Mouse (Mus musculus) liver, embryonic 14.5 days (tissue): Measurements from ENCODE around the gene Trim56. TPM values are rescaled to one million over a fixed set of nuclear protein-coding genes. Genes with fewer than 3 reads are reported as not detected.

Experiments
- ATAC-seq: fragments of 200-750 bp; cut with Nextera tagmentation; 2 replicates; pipeline ENCODE4 v1.8.0; 2017; ENCODE audit warnings: moderate number of reproducible peaks, mild to moderate bottlenecking, moderate library complexity; ENCODE audit not compliant: insufficient read depth
- DNase-seq, 3 experiments: peaks; one replicate each; pipeline ENCODE4 v3.0.0-alpha.2; 2012 to 2013; ENCODE audit warnings: low read depth in 3 of 3, low spot score in 3 of 3
- H3K27ac ChIP-seq: fragments of 300-500 bp; sonication (generic); 2 replicates; pipeline ENCODE4 v1.5.1; 2014; ENCODE audit warnings: moderate library complexity, mild to moderate bottlenecking, control low read depth, inconsistent platforms
- H3K27me3 ChIP-seq: fragments of 300-500 bp; sonication (generic); 2 replicates; pipeline ENCODE4 v1.6.1; 2014; ENCODE audit warnings: mild to moderate bottlenecking, low read length, moderate library complexity; ENCODE audit not compliant: control insufficient read depth, insufficient read depth
- H3K36me3 ChIP-seq: fragments of 300-500 bp; sonication (generic); replicated peaks from 2 replicates; pipeline ENCODE4 v1.6.1; 2014; ENCODE audit warnings: low read depth; ENCODE audit not compliant: control insufficient read depth, insufficient read depth
- H3K4me1 ChIP-seq, 2 experiments: fragments of 200-500 bp in 1 of 2; fragments of 300-500 bp in 1 of 2; sonication (generic) in 1 of 2; replicated peaks; 2 replicates each; pipeline ENCODE4 v1.6.1; 2012 to 2014; ENCODE audit warnings: antibody characterized with exemption in 1 of 2, inconsistent platforms in 1 of 2, low read length in 1 of 2; ENCODE audit not compliant: control insufficient read depth in 2 of 2, insufficient read depth in 2 of 2
- H3K4me2 ChIP-seq: fragments of 300-500 bp; sonication (generic); 2 replicates; pipeline ENCODE4 v1.6.1; 2014; ENCODE audit warnings: low read depth, mild to moderate bottlenecking, control low read depth, moderate library complexity
- H3K4me3 ChIP-seq, 2 experiments: fragments of 200-500 bp in 1 of 2; fragments of 300-500 bp in 1 of 2; sonication (generic) in 1 of 2; 2 replicates each; pipeline ENCODE4 v1.5.1; 2012 to 2014; ENCODE audit warnings: low read depth in 2 of 2, low read length in 2 of 2, mild to moderate bottlenecking in 2 of 2, control low read depth in 1 of 2, inconsistent platforms in 1 of 2, moderate library complexity in 1 of 2; ENCODE audit not compliant: insufficient read depth in 1 of 2
- H3K9ac ChIP-seq: fragments of 300-500 bp; sonication (generic); replicated peaks from 2 replicates; pipeline ENCODE4 v1.6.1; 2014; ENCODE audit warnings: mild to moderate bottlenecking, control low read depth, moderate library complexity
- H3K9me3 ChIP-seq: fragments of 300-500 bp; sonication (generic); 2 replicates; pipeline ENCODE4 v1.6.1; 2016; ENCODE audit warnings: low read length, mixed read lengths; ENCODE audit not compliant: control insufficient read depth
- CTCF ChIP-seq: IDR thresholded peaks from 2 replicates; pipeline ENCODE4 v1.5.1; 2016; ENCODE audit warnings: antibody characterized with exemption, low read depth, control low read depth
- EP300 ChIP-seq: IDR thresholded peaks from 2 replicates; pipeline ENCODE4 v1.6.1; 2016; ENCODE audit warnings: antibody characterized with exemption, low read depth
- WGBS: fragments of 180-500 bp; shearing (Covaris S2); extraction: QIAGEN DNeasy Blood & Tissue Kit; methylation state at CpG from one replicate; pipeline ENCODE4 v1.1.7; 2014; ENCODE audit not compliant: insufficient replicate concordance; 5-methylcytosine and 5-hydroxymethylcytosine counted together
- polyA plus RNA-seq, 2 experiments: library from polyadenylated mRNA; depleted of rRNA in 1 of 2; stranded (reverse) in 1 of 2; unstranded in 1 of 2; fragments of >200 nt; fragmentation: Nextera tagmentation in 1 of 2; extraction: Ambion mirVana in 1 of 2; gene quantifications; 2 replicates each; pipeline versions ENCODE4 v1.2.1 to v1.2.3; 2012 to 2014

The Trim56 gene
- polyA plus RNA-seq, 2 experiments = 5.4 to 7.8 TPM

- Histone ChIP-seq H3K9ac (no peak overlapping the region), H3K36me3 (no peaks in the 10 kb centered on the region), H3K4me3 (no peak overlapping the region), H3K27me3 (no peaks in the 10 kb centered on the region), H3K9me3 (no peaks in the 10 kb centered on the region), H3K4me1 (peaks cover 6 to 23% of the 10 kb centered on the region in 2 experiments), H3K27ac (no peak overlapping the region), H3K4me2 (no peak overlapping the region)
- 76% methylated on average over 8 of the region's 8 CpGs for WGBS
- TF ChIP-seq EP300 (no peak), CTCF (no peak)
- ATAC-seq (no peak), DNase-seq (no peak)
Observed at GRCm38 (mm10) chr5:137073141-137073540, 42.9 kb downstream of the Trim56 start.

GRCm38 (mm10) chr5:137072079-137072960 lies 43.7 kb downstream of the Trim56 start, which contains the start of gene Serpine1:
Serpine1 (minus strand) TSS chr5:137072268.
- TF ChIP-seq CTCF (no peak), EP300 (no peak)
- Histone ChIP-seq H3K4me1 (peaks cover 6 to 22% of the 10 kb centered on the region in 2 experiments), H3K9me3 (no peaks in the 10 kb centered on the region), H3K27me3 (no peaks in the 10 kb centered on the region), H3K36me3 (no peaks in the 10 kb centered on the region), H3K27ac (no peak within 1 kb of the TSS), H3K9ac (no peak within 1 kb of the TSS), H3K4me2 (peak within 1 kb of the TSS; percentile 20), H3K4me3 (peak within 1 kb of the TSS in 1 of 2 experiments; percentile 30; a peak in 1 of 4 replicates)
- WGBS = 23% methylated on average over 23 of the region's 23 CpGs
- DNase-seq (peak in 1 of 3 experiments; percentile 16), ATAC-seq (peak; percentile 64)

DNA sequence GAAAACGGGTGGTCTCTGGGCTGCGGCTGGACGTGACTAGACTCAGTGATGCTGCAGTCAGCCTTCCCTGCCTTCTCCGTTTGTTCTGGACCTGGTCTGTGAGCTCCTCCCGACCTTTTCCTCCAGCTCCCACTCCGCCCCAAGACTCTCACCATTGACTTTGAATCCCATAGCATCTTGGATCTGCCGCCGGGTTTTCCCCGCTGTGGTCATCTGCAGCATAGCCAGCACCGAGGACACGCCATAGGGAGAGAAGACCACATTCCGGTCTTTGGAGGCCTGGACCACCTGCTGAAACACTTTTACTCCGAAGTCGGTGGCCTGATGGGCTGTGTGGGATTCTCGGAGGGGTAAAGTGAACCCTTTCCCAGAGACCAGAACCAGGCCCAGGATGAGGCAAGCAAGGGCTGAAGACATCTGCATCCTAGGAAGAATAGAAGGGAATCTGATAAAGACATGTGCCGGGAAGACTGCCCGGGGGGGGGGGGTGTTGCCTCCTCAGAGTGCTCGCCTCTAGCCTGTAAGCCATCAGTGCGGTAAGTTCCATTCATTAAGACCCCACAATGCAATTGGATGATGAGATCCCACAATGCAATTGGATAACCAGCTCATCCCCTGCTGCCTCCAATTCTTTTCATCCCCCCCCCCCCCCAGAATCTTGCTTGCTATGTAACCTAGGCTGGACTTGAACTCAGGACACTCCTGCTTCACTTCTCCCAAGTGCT lies 45.0 kb downstream of the Trim56 start:
- peaks cover 3 to 17% of the 10 kb centered on the region in 2 experiments for H3K4me1 ChIP-seq
- H3K4me3 ChIP-seq = no peak overlapping the region
- no peak for ATAC-seq
- no peaks in the 10 kb centered on the region for H3K36me3 ChIP-seq
- no peak overlapping the region for H3K4me2 ChIP-seq
- H3K27ac ChIP-seq = no peak overlapping the region
- no peak overlapping the region for H3K9ac ChIP-seq
- H3K27me3 ChIP-seq = no peaks in the 10 kb centered on the region; the same call in 1 of the 2 replicates
- no peaks in the 10 kb centered on the region for H3K9me3 ChIP-seq
- DNase-seq = no peak
- TF ChIP-seq EP300 (no peak), CTCF (no peak)
- 78% methylated on average over 19 of the region's 19 CpGs for WGBS

DNA sequence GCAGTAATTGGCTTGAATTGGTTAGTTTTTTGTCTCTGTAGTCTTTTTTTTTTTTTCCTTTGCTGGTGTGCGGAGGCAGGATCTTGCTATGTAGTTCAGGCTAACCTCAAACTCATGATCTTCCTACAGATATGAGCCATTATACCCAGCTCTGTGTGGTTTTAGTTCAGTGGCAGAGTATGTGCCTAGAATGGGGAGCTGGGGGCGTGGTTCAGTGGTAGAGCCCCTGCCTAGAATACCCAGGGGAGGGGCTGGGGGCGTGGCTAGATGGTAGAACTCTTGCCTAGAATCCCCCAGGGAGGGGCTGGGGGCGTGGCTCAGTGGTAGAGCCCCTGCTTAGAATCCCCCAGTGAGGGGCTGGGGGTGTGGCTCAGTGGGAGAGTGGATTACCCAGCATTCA lies 47.3 kb downstream of the Trim56 start:
- 34% methylated on average over 4 of the region's 4 CpGs for WGBS
- Histone ChIP-seq H3K9me3 (no peaks in the 10 kb centered on the region), H3K27ac (no peak overlapping the region), H3K9ac (no peak overlapping the region), H3K27me3 (no peaks in the 10 kb centered on the region; the same call in 1 of the 2 replicates), H3K4me3 (no peak overlapping the region), H3K4me1 (peaks cover 3 to 7% of the 10 kb centered on the region in 2 experiments), H3K36me3 (no peaks in the 10 kb centered on the region), H3K4me2 (no peak overlapping the region)
- no peak for DNase-seq
- no peak for ATAC-seq
- TF ChIP-seq CTCF (no peak), EP300 (no peak)

DNA sequence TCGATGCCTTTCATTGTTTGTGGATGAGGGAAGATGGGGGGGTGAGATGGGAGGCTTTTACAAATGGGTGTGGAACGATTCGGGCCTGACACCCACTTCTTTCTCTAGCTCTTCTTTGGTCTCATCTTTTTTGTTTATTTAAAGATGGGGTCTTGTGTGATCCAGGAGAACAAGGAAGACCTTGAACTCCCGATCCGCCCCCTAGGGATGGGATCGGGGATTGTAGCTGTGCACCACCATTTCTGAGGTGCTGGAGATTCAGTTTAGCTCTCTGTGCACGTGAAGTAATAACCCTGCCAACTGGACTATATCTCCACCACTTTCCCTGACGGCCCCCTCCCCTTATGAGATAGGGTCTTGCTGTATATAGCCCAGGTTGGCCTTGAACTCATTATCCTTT lies 50.1 kb downstream of the Trim56 start:
- Histone ChIP-seq H3K9ac (no peak overlapping the region), H3K4me2 (no peak overlapping the region), H3K4me3 (no peak overlapping the region), H3K9me3 (no peaks in the 10 kb centered on the region), H3K4me1 (no peaks in the 10 kb centered on the region; a peak in 1 of 4 replicates), H3K27ac (no peak overlapping the region), H3K36me3 (no peaks in the 10 kb centered on the region), H3K27me3 (no peaks in the 10 kb centered on the region; the same call in 1 of the 2 replicates)
- TF ChIP-seq EP300 = no peak
- TF ChIP-seq CTCF = peak; percentile 26; the same call in 1 of the 2 replicates
- DNase-seq (no peak), ATAC-seq (no peak)
- 62% methylated on average over 8 of the region's 8 CpGs for WGBS
